Mouse (Mus musculus) CH12.LX (cell line): ENCODE data around the gene Lpcat1. TPM values are rescaled to one million over a fixed set of nuclear protein-coding genes. Genes with fewer than 3 reads are reported as not detected.

Experiments
- DNase-seq: peaks from one replicate; pipeline ENCODE4 v3.0.0-alpha.2; 2013; ENCODE audit errors: extremely low read depth
- H3K27ac ChIP-seq: 2 replicates; pipeline ENCODE4 v1.5.1; 2012; ENCODE audit warnings: low read depth, mild to moderate bottlenecking, control low read depth, moderate library complexity; ENCODE audit not compliant: insufficient read depth
- H3K27me3 ChIP-seq: replicated peaks from 2 replicates; pipeline ENCODE3; 2012; ENCODE audit warnings: inconsistent platforms
- H3K36me3 ChIP-seq, 2 experiments: replicated peaks in 1 of 2; 2 replicates each; pipeline versions ENCODE3 to v1.6.1; 2012; ENCODE audit warnings: inconsistent platforms in 1 of 2, low read length in 1 of 2, mild to moderate bottlenecking in 1 of 2, mixed read lengths in 1 of 2, moderate library complexity in 1 of 2; ENCODE audit not compliant: control insufficient read depth in 1 of 2, insufficient read depth in 1 of 2
- H3K4me1 ChIP-seq, 2 experiments: 2 replicates each; pipeline ENCODE4 v1.6.1; 2012; ENCODE audit warnings: inconsistent platforms in 1 of 2, moderate library complexity in 1 of 2; ENCODE audit not compliant: insufficient read depth in 2 of 2, control insufficient read depth in 1 of 2
- H3K4me2 ChIP-seq: 2 replicates; pipeline ENCODE4 v1.6.1; 2012; ENCODE audit warnings: low read depth, mild to moderate bottlenecking, control low read depth; ENCODE audit not compliant: poor library complexity, insufficient read depth, severe bottlenecking
- H3K4me3 ChIP-seq, 3 experiments: fragments of 150-350 bp in 1 of 3; sonication (generic) in 1 of 3; replicated peaks in 1 of 3; 2 replicates each; pipeline versions ENCODE3 to v1.5.1; 2011 to 2012; ENCODE audit warnings: low read depth in 2 of 3, low read length in 2 of 3, mild to moderate bottlenecking in 2 of 3, moderate library complexity in 2 of 3, control low read depth in 1 of 3, improper control_type of control experiment in 1 of 3, inconsistent platforms in 1 of 3, mixed read lengths in 1 of 3; ENCODE audit not compliant: poor library complexity in 1 of 3
- H3K79me2 ChIP-seq: replicated peaks from 2 replicates; pipeline ENCODE4 v1.6.1; 2012; ENCODE audit warnings: mild to moderate bottlenecking, moderate library complexity; ENCODE audit not compliant: control insufficient read depth, poor library complexity, insufficient read depth, severe bottlenecking; ENCODE audit errors: extremely low read depth
- H3K9ac ChIP-seq: 2 replicates; pipeline ENCODE4 v1.6.1; 2012; ENCODE audit warnings: low read depth, mild to moderate bottlenecking, control low read depth, moderate library complexity; ENCODE audit not compliant: insufficient read depth
- H3K9me3 ChIP-seq: replicated peaks from 2 replicates; pipeline ENCODE3; 2012; ENCODE audit warnings: low read length, inconsistent platforms, mixed read lengths
- BHLHE40 ChIP-seq: IDR thresholded peaks from 2 replicates; pipeline ENCODE4 v1.6.1; 2011; ENCODE audit warnings: mild to moderate bottlenecking, low read depth, low read length, improper control_type of control experiment
- CHD1 ChIP-seq: IDR thresholded peaks from 2 replicates; pipeline ENCODE4 v1.6.1; 2012; ENCODE audit warnings: low read depth, low read length, improper control_type of control experiment, inconsistent platforms
- CTCF ChIP-seq, 2 experiments: IDR thresholded peaks in 1 of 2; conservative IDR thresholded peaks in 1 of 2; 2 replicates each; pipeline ENCODE4 v1.5.1; 2011 to 2012; ENCODE audit warnings: low read depth in 2 of 2, low read length in 2 of 2, improper control_type of control experiment in 1 of 2, inconsistent platforms in 1 of 2, mild to moderate bottlenecking in 1 of 2, moderate library complexity in 1 of 2
- E2F4 ChIP-seq: IDR thresholded peaks from 2 replicates; pipeline ENCODE4 v1.6.1; 2011; ENCODE audit warnings: low read depth, low read length, improper control_type of control experiment; ENCODE audit not compliant: insufficient replicate concordance
- EP300 ChIP-seq: IDR thresholded peaks from 2 replicates; pipeline ENCODE4 v1.6.1; 2011; ENCODE audit warnings: low read length, improper control_type of control experiment
- ETS1 ChIP-seq: conservative IDR thresholded peaks from 2 replicates; pipeline ENCODE4 v1.6.1; 2012; ENCODE audit warnings: low read depth, mild to moderate bottlenecking, inconsistent platforms, low read length, improper control_type of control experiment, moderate library complexity
- GABPA ChIP-seq: IDR thresholded peaks from 2 replicates; pipeline ENCODE4 v1.6.1; 2012; ENCODE audit warnings: low read depth, low read length, improper control_type of control experiment, inconsistent platforms; ENCODE audit not compliant: insufficient replicate concordance
- HCFC1 ChIP-seq: IDR thresholded peaks from 2 replicates; pipeline ENCODE4 v1.6.1; 2012; ENCODE audit warnings: low read depth, mild to moderate bottlenecking, inconsistent platforms, low read length, improper control_type of control experiment
- IRF4 ChIP-seq: IDR thresholded peaks from 2 replicates; pipeline ENCODE4 v1.6.1; 2014; ENCODE audit warnings: low read depth, mild to moderate bottlenecking, inconsistent platforms, low read length, improper control_type of control experiment
- JUND ChIP-seq: conservative IDR thresholded peaks from 2 replicates; pipeline ENCODE4 v1.6.1; 2011; ENCODE audit warnings: low read depth, low read length, improper control_type of control experiment
- MAFK ChIP-seq: IDR thresholded peaks from 2 replicates; pipeline ENCODE4 v1.6.1; 2011; ENCODE audit warnings: low read length, improper control_type of control experiment; ENCODE audit not compliant: insufficient replicate concordance
- MEF2A ChIP-seq: IDR thresholded peaks from 2 replicates; pipeline ENCODE4 v1.6.1; 2014; ENCODE audit warnings: low read depth, mild to moderate bottlenecking, inconsistent platforms, low read length, improper control_type of control experiment, borderline replicate concordance
- MYC ChIP-seq: IDR thresholded peaks from 2 replicates; pipeline ENCODE4 v1.6.1; 2011; ENCODE audit warnings: low read depth, mild to moderate bottlenecking, improper control_type of control experiment, low read length
- NRF1 ChIP-seq: IDR thresholded peaks from 2 replicates; pipeline ENCODE4 v1.6.1; 2014; ENCODE audit warnings: low read depth, mild to moderate bottlenecking, inconsistent platforms, low read length, improper control_type of control experiment, moderate library complexity
- POLR2AphosphoS2 ChIP-seq: IDR thresholded peaks from 2 replicates; pipeline ENCODE4 v1.6.1; 2011; ENCODE audit warnings: low read depth, low read length, improper control_type of control experiment
- RAD21 ChIP-seq: IDR thresholded peaks from 2 replicates; pipeline ENCODE4 v1.6.1; 2011; ENCODE audit warnings: low read depth, mild to moderate bottlenecking, low read length, improper control_type of control experiment, moderate library complexity
- TCF12 ChIP-seq: IDR thresholded peaks from 2 replicates; pipeline ENCODE4 v1.6.1; 2014; ENCODE audit warnings: low read depth, mild to moderate bottlenecking, inconsistent platforms, low read length, improper control_type of control experiment
- UBTF ChIP-seq: IDR thresholded peaks from 2 replicates; pipeline ENCODE4 v1.6.1; 2012; ENCODE audit warnings: low read depth, mild to moderate bottlenecking, inconsistent platforms, low read length, improper control_type of control experiment, moderate library complexity
- USF1 ChIP-seq: IDR thresholded peaks from 2 replicates; pipeline ENCODE4 v1.6.1; 2014; ENCODE audit warnings: low read depth, mild to moderate bottlenecking, inconsistent platforms, low read length, improper control_type of control experiment
- USF2 ChIP-seq: conservative IDR thresholded peaks from 2 replicates; pipeline ENCODE4 v1.6.1; 2011; ENCODE audit warnings: low read depth, low read length, improper control_type of control experiment
- ZC3H11A ChIP-seq: IDR thresholded peaks from 2 replicates; pipeline ENCODE4 v1.6.1; 2012; ENCODE audit warnings: low read depth, mild to moderate bottlenecking, inconsistent platforms, low read length, improper control_type of control experiment
- ZMIZ1 ChIP-seq: IDR thresholded peaks from 2 replicates; pipeline ENCODE4 v1.6.1; 2012; ENCODE audit warnings: low read depth, mild to moderate bottlenecking, inconsistent platforms, low read length, improper control_type of control experiment
- ZNF384 ChIP-seq: IDR thresholded peaks from 2 replicates; pipeline ENCODE4 v1.6.1; 2012; ENCODE audit warnings: low read depth, low read length, improper control_type of control experiment, inconsistent platforms
- dilution Hi-C: fragments of 300-500 bp; cut with MboI; formaldehyde crosslinking; loops from 2 replicates; pipeline ENCODE4 v1.14.3; 2020; ENCODE audit warnings: low sequenced_read_pairs; ENCODE audit not compliant: extremely low pct_unique_long_range_greater_than_20kb, extremely low pct_ligation_motif_present
- in situ Hi-C: fragments of 300-500 bp; cut with MboI; formaldehyde crosslinking; loops from 3 replicates; pipeline ENCODE4 v1.14.3; 2019; ENCODE audit warnings: low sequenced_read_pairs, low pct_ligation_motif_present, low pct_unique_long_range_greater_than_20kb, mixed read lengths
- polyA plus RNA-seq: library from polyadenylated mRNA; unstranded; fragments of >175 nt; gene quantifications from 2 replicates; pipeline ENCODE4 v1.2.1, GENCODE M21; 2012; ENCODE audit warnings: low read depth; ENCODE audit not compliant: insufficient read length
- total RNA-seq, 2 experiments: library from RNA; depleted of rRNA; stranded (reverse); fragments of 300-350 nt in 1 of 2; fragments of >200 nt in 1 of 2; gene quantifications; 2 replicates each; pipeline ENCODE4 v1.2.3; 2012 to 2014

Gene Lpcat1
- total and polyA plus RNA-seq, 3 experiments = 22.6 to 36.9 (median 36.2) TPM

GRCm38 (mm10) chr13:73535287-73535686 is 68.3 kb downstream of the Lpcat1 start:
- in situ Hi-C loops = no loop called here
- no peak for TF ChIP-seq HCFC1
- TF ChIP-seq ZC3H11A = no peak
- TF ChIP-seq E2F4 = no peak
- no peak for TF ChIP-seq RAD21
- no peak for TF ChIP-seq MAFK
- no peak for TF ChIP-seq NRF1
- TF ChIP-seq CTCF (conservative IDR thresholded peaks at IDR 0.05 in 1 of 2, IDR thresholded peaks at IDR 0.05 in 1 of 2; ENCODE audit: low read depth in 2 of 2, low read length in 2 of 2) = no peak
- no peak for TF ChIP-seq UBTF
- no peak for TF ChIP-seq CHD1
- no peak for TF ChIP-seq ZMIZ1
- TF ChIP-seq ZNF384 = no peak
- no peak for TF ChIP-seq MEF2A
- TF ChIP-seq JUND = no peak
- no peak for TF ChIP-seq EP300
- no peak for TF ChIP-seq IRF4
- TF ChIP-seq USF1 = no peak
- TF ChIP-seq TCF12 = no peak
- TF ChIP-seq BHLHE40 = no peak
- TF ChIP-seq, all 38 proteins: peak for 0
- peaks cover 85% of the 10 kb centered on the region for H3K27me3 ChIP-seq
- no peak overlapping the region for H3K4me2 ChIP-seq
- H3K79me2 ChIP-seq = no peaks in the 10 kb centered on the region
- peaks cover 5% of the 10 kb centered on the region for H3K9me3 ChIP-seq
- dilution Hi-C loops = no loop called here
- H3K27ac ChIP-seq = no peak overlapping the region
- no peaks in the 10 kb centered on the region for H3K36me3 ChIP-seq
- peaks cover 2 to 11% of the 10 kb centered on the region in 2 experiments; a peak in 2 of 4 replicates for H3K4me1 ChIP-seq
- no peak overlapping the region for H3K9ac ChIP-seq
- no peak for DNase-seq
- no peak overlapping the region for H3K4me3 ChIP-seq

DNA sequence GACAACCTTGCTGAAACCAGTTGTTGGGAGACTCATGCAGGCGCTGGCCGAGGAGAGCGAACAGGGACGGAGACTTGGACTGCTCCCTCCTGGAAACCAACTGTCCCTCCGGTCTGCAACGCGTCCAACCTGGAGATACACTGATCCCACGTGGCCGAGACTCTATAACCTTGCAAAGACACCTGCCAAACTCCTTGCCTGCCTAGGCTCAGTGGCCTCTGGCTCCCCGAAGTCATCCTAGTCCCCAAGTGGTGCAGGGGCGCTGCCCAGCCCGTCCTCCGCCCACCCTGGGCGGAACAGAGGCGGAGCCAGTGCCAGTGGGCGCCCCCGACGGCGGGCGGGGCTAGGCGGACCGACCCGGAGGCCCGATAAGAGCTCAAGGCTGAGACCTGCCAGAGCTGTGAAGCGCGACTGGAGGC is 69.4 kb downstream of the Lpcat1 start, which contains the start of gene Slc6a3:
TSS of gene Slc6a3 (plus strand) at position 345 of the 419 bp plus-strand sequence.
- in situ Hi-C loops (no loop called here), dilution Hi-C loops (no loop called here)
- peaks cover 2 to 11% of the 10 kb centered on the region in 2 experiments; a peak in 2 of 4 replicates for H3K4me1 ChIP-seq
- no peaks in the 10 kb centered on the region for H3K36me3 ChIP-seq
- H3K4me2 ChIP-seq = peak within 1 kb of the TSS; percentile 35
- no peak within 1 kb of the TSS for H3K4me3 ChIP-seq
- no peaks in the 10 kb centered on the region for H3K9me3 ChIP-seq
- H3K27ac ChIP-seq = no peak within 1 kb of the TSS
- DNase-seq = no peak
- TF ChIP-seq USF2 = no peak
- TF ChIP-seq MAFK = no peak
- no peak for TF ChIP-seq JUND
- no peak for TF ChIP-seq GABPA
- TF ChIP-seq ETS1 = no peak
- TF ChIP-seq POLR2AphosphoS2 = no peak
- TF ChIP-seq MYC = no peak
- H3K9ac ChIP-seq = no peak within 1 kb of the TSS
- H3K79me2 ChIP-seq = no peaks in the 10 kb centered on the region
- H3K27me3 ChIP-seq = peaks cover 86% of the 10 kb centered on the region
